Comparison of ENCODE assay signal across 9 mouse cellular contexts in genomic region chr2:52071241-52071991, GRCm38 (mm10). TPM values are rescaled to one million over a fixed set of nuclear protein-coding genes. Genes with fewer than 3 reads are reported as not detected.
DNase-seq lines count a peak whose midpoint lies in the region; ATAC-seq lines count a peak whose summit lies in the region.
"Had no signal": no experiment of that assay in that cellular context is flagged by ENCODE, and none has a peak within 500 bp of the region (broad histone marks: within the 10 kb centered on the region; RNA-seq: fewer than 3 reads in every experiment).

No protein-coding gene starts in this region.

- H3K27me3 ChIP-seq in kidney, embryonic 15.5 days: no peaks in the 10 kb centered on the region
- H3K27me3 ChIP-seq in embryonic facial prominence, embryonic 14.5 days (replicated peaks; ENCODE audit: control insufficient read depth, insufficient read depth, low read length): no peaks in the 10 kb centered on the region
- no peaks in the 10 kb centered on the region for H3K27me3 ChIP-seq in limb, embryonic 11.5 days (ENCODE audit: control insufficient read depth, insufficient read depth, low read length)
- H3K27me3 ChIP-seq in stomach, embryonic 15.5 days (replicated peaks): no peaks in the 10 kb centered on the region

- H3K36me3 ChIP-seq in kidney, embryonic 15.5 days: peaks cover 17% of the 10 kb centered on the region
- peaks cover 15% of the 10 kb centered on the region for H3K36me3 ChIP-seq in embryonic facial prominence, embryonic 14.5 days (ENCODE audit: control insufficient read depth, insufficient read depth, low read length)
- peaks cover 10% of the 10 kb centered on the region; the same call in 1 of the 2 replicates for H3K36me3 ChIP-seq in limb, embryonic 11.5 days (ENCODE audit: control insufficient read depth, insufficient read depth, low read length)
- 0 out of 2 replicates have a peak, but pooled peaks cover 4% of the 10 kb centered on the region for H3K36me3 ChIP-seq in stomach, embryonic 15.5 days

- peaks cover 14% of the 10 kb centered on the region for H3K4me1 ChIP-seq in kidney, embryonic 15.5 days
- H3K4me1 ChIP-seq in embryonic facial prominence, embryonic 14.5 days (ENCODE audit: control insufficient read depth, insufficient read depth, low read length): peaks cover 7% of the 10 kb centered on the region; the same call in 1 of the 2 replicates
- 0 out of 2 replicates have a peak, but pooled peaks cover 3% of the 10 kb centered on the region for H3K4me1 ChIP-seq in limb, embryonic 11.5 days (ENCODE audit: control insufficient read depth, insufficient read depth, low read length)
- no peaks in the 10 kb centered on the region for H3K4me1 ChIP-seq in stomach, embryonic 15.5 days

- peak overlapping the region; percentile 95; the same call in 1 of the 2 replicates for H3K27ac ChIP-seq in kidney, embryonic 15.5 days
- no peak overlapping the region for H3K27ac ChIP-seq in embryonic facial prominence, embryonic 14.5 days (replicated peaks; ENCODE audit: low read depth, low read length)
- no peak overlapping the region; the same call in 1 of the 2 replicates for H3K27ac ChIP-seq in limb, embryonic 11.5 days (replicated peaks; ENCODE audit: low read depth, low read length)
- peak overlapping the region; percentile 3; the same call in 1 of the 2 replicates for H3K27ac ChIP-seq in stomach, embryonic 15.5 days

- no peak for DNase-seq in kidney, adult 11 months
- DNase-seq in embryonic facial prominence, embryonic 14.5 days (ENCODE audit: low spot score): peak; percentile 3
- no peak for DNase-seq in limb, embryonic 11.5 days (ENCODE audit: low spot score)
- no peak for DNase-seq in ovary, postnatal 36 days (ENCODE audit: low spot score)
- DNase-seq in right cerebral cortex, postnatal 25 days: no peak
- DNase-seq in heart, adult 18-20 months: no peak
- DNase-seq: kidney, adult 2 months had no signal

- no peak overlapping the region for H3K9ac ChIP-seq in kidney, embryonic 15.5 days
- no peak overlapping the region for H3K9ac ChIP-seq in embryonic facial prominence, embryonic 14.5 days (ENCODE audit: low read depth, low read length)
- peak overlapping the region; percentile 97; the same call in 1 of the 2 replicates for H3K9ac ChIP-seq in limb, embryonic 11.5 days (ENCODE audit: low read length)
- H3K9ac ChIP-seq in stomach, embryonic 15.5 days: no peak overlapping the region

- no peak for ATAC-seq in kidney, embryonic 15.5 days (replicated peaks; ENCODE audit: low FRiP score)
- no peak for ATAC-seq in embryonic facial prominence, embryonic 14.5 days (ENCODE audit: low read depth)
- no peak for ATAC-seq in limb, embryonic 11.5 days (ENCODE audit: insufficient number of reproducible peaks, low FRiP score, low TSS enrichment, low read depth)
- ATAC-seq in stomach, embryonic 15.5 days (ENCODE audit: insufficient read depth, low FRiP score, low read depth): no peak

- peak overlapping the region; percentile 70 for H3K4me2 ChIP-seq in kidney, embryonic 15.5 days
- peak overlapping the region; percentile 69 for H3K4me2 ChIP-seq in embryonic facial prominence, embryonic 14.5 days (ENCODE audit: low read depth, low read length)
- H3K4me2 ChIP-seq in limb, embryonic 11.5 days (ENCODE audit: low read depth, severe bottlenecking): peak overlapping the region; percentile 61; the same call in 1 of the 2 replicates
- peak overlapping the region; percentile 65 for H3K4me2 ChIP-seq in stomach, embryonic 15.5 days

- 56% methylated on average over 13 of the region's 13 CpGs for WGBS in kidney, embryonic 15.5 days
- WGBS in embryonic facial prominence, embryonic 14.5 days: 46% methylated on average over 13 of the region's 13 CpGs
- 46% methylated on average over 13 of the region's 13 CpGs for WGBS in limb, embryonic 11.5 days
- WGBS in stomach, embryonic 15.5 days: 53% methylated on average over 13 of the region's 13 CpGs

- H3K9me3 ChIP-seq in kidney, embryonic 15.5 days (replicated peaks): no peaks in the 10 kb centered on the region
- H3K9me3 ChIP-seq in embryonic facial prominence, embryonic 14.5 days (ENCODE audit: control insufficient read depth, low read length): no peaks in the 10 kb centered on the region
- no peaks in the 10 kb centered on the region for H3K9me3 ChIP-seq in limb, embryonic 11.5 days (ENCODE audit: control insufficient read depth, low read length)
- no peaks in the 10 kb centered on the region for H3K9me3 ChIP-seq in stomach, embryonic 15.5 days

- no peak overlapping the region; the same call in 1 of the 2 replicates for H3K4me3 ChIP-seq in kidney, embryonic 15.5 days (replicated peaks)
- no peak overlapping the region for H3K4me3 ChIP-seq in embryonic facial prominence, embryonic 14.5 days (ENCODE audit: low read depth, low read length)
- H3K4me3 ChIP-seq in limb, embryonic 11.5 days (ENCODE audit: low read depth, low read length): no peak overlapping the region
- no peak overlapping the region for H3K4me3 ChIP-seq in stomach, embryonic 15.5 days (replicated peaks)

RNA-seq across cellular contexts. Expression of gene Rif1, which starts 1.2 kb away (rescaled TPM):
- 37.1 and 38.6 TPM in 2 replicates for polyA plus RNA-seq in kidney, embryonic 15.5 days (2015; fragmentation: Nextera tagmentation; extraction: Ambion mirVana)
- 35.7 and 38.8 TPM in 2 replicates for polyA plus RNA-seq in embryonic facial prominence, embryonic 14.5 days (2014; fragmentation: Nextera tagmentation; extraction: Ambion mirVana)
- polyA plus RNA-seq in limb, embryonic 11.5 days (2014; fragmentation: Nextera tagmentation; extraction: Ambion mirVana): 60.0 and 65.2 TPM in 2 replicates
- 29.1 and 32.7 TPM in 2 replicates for polyA plus RNA-seq in stomach, embryonic 15.5 days (2015; fragmentation: Nextera tagmentation; extraction: Ambion mirVana)
- total RNA-seq in heart, adult 18-20 months (2021): 10 to 100 TPM; 20.6 to 22.0 TPM

RNA-seq across cellular contexts. Expression of gene Tnfaip6, which starts 33.6 kb away (rescaled TPM):
- 8.2 and 9.5 TPM in 2 replicates for polyA plus RNA-seq in kidney, embryonic 15.5 days (2015; fragmentation: Nextera tagmentation; extraction: Ambion mirVana)
- 22.7 and 23.4 TPM in 2 replicates for polyA plus RNA-seq in embryonic facial prominence, embryonic 14.5 days (2014; fragmentation: Nextera tagmentation; extraction: Ambion mirVana)
- polyA plus RNA-seq in limb, embryonic 11.5 days (2014; fragmentation: Nextera tagmentation; extraction: Ambion mirVana): 46.3 and 46.9 TPM in 2 replicates
- 3.4 and 4.3 TPM in 2 replicates for polyA plus RNA-seq in stomach, embryonic 15.5 days (2015; fragmentation: Nextera tagmentation; extraction: Ambion mirVana)
- under 1 TPM; 0.45 to 0.59 TPM for total RNA-seq in heart, adult 18-20 months (2021)

Comparison
In these comparisons a context has a peak if more than half of its experiments do, and no peak if none do; other contexts are left out.
1. H3K27ac ChIP-seq: peak in kidney, embryonic 15.5 days (single experiment) and stomach, embryonic 15.5 days (single experiment); none in embryonic facial prominence, embryonic 14.5 days (single experiment) and limb, embryonic 11.5 days (single experiment).
2. Peak in every context shown above with its lines, with median percentiles within 50 percentile points of each other: H3K4me2 ChIP-seq.